Mouse (Mus musculus): Measurements from ENCODE around the gene Cdh4. TPM values are rescaled to one million over a fixed set of nuclear protein-coding genes. Genes with fewer than 3 reads are reported as not detected.

Cdh4 gene
- total RNA-seq, 2 experiments from 2014 or later = 20.7 to 20.9 TPM

DNA sequence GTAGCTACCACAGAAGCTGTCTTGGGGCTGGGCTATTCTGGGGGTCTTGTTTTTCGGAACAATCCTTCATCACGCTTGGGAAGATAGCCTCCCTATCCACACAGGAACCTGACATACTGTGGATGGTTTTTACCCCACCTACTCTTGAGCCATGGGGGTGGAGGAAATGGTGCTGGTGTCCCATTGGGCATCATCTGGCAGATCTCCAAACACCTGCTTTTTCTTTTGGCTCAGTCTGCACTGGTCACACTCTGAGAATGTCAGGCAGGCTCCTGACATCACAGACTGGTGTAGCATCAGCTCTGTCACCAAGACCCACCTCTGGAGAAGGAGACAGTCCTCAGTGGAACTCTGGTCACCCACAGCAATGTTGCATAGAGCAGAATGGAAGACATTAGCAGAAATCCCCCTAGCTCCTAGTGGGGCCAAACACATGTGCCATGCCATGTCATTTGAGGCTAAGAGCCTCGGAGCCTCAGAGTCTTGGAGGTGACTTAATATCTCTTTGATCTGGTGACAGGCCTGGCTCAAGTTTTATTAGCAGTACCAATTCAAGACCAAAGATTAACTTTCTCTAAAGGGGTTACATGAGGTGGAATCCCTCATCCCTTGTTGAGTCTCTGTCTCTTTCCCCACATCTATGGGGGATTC lies 95.7 kb downstream of the Cdh4 start:
- no peak for DNase-seq (ENCODE audit: low spot score in 2 of 2)

- no peak for DNase-seq (ENCODE audit: low spot score in 2 of 2)
Observed at GRCm38 (mm10) chr2:179538535-179538934, 96.3 kb downstream of the Cdh4 start.

GRCm38 (mm10) chr2:179539532-179540245 lies 97.5 kb downstream of the Cdh4 start:
- DNase-seq (ENCODE audit: low spot score in 2 of 2) = no peak

GRCm38 (mm10) chr2:179541096-179541495 lies 98.9 kb downstream of the Cdh4 start:
- DNase-seq (ENCODE audit: low spot score in 2 of 2) = no peak

DNA sequence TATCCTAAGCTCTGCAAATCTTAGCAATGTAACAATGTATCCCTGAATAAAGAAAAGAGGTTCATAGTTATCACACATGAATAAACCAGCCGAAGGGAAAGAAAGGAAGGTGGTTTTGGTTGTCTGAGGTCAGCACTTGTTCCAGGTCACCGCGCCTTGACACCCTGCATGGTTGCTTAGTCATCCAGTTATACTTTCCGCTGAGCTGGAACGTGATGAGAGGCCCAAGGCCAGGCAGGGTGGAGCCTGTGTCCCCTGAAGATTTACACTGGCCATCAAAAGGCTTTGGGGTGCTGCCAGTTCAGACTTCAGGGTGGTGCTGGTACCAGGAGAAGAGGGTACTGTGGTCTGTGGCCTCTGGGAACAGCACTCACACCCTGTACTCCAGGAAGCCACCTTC lies 105.4 kb downstream of the Cdh4 start:
- no peak for DNase-seq (ENCODE audit: low spot score in 2 of 2)

- no peak for DNase-seq (ENCODE audit: low spot score in 2 of 2)
Observed at GRCm38 (mm10) chr2:179555928-179556327, 113.7 kb downstream of the Cdh4 start.

DNA sequence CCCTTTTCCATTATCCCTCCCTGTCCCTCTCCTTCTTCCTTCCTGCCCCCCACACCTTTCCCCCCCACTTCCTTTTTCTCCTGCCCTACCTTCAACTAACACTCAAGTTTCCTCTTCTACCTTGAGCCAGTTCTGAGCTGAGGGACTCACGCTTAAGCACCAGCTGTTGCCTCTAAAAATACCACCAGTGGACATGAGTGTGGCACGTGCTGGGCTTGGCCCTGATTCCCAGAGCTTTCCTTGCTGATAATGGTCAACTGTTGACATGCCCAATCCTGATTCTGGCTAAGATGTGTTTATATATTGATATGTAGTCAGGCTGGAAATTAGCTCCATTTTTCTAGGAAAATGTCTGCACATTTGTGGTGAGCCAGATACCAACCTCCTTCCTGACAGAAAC lies 120.1 kb downstream of the Cdh4 start:
- no peak for DNase-seq (ENCODE audit: low spot score in 2 of 2)

GRCm38 (mm10) chr2:179565611-179566010 lies 123.4 kb downstream of the Cdh4 start:
- DNase-seq (ENCODE audit: low spot score in 2 of 2) = no peak

- DNase-seq (ENCODE audit: low spot score in 2 of 2) = no peak
Observed at GRCm38 (mm10) chr2:179567886-179568285, 125.7 kb downstream of the Cdh4 start.

- DNase-seq (ENCODE audit: low spot score in 2 of 2) = no peak
Observed at GRCm38 (mm10) chr2:179569171-179569570, 126.9 kb downstream of the Cdh4 start.

- no peak for DNase-seq (ENCODE audit: low spot score in 2 of 2)
Observed at GRCm38 (mm10) chr2:179571175-179571769, 129.0 kb downstream of the Cdh4 start.

DNA sequence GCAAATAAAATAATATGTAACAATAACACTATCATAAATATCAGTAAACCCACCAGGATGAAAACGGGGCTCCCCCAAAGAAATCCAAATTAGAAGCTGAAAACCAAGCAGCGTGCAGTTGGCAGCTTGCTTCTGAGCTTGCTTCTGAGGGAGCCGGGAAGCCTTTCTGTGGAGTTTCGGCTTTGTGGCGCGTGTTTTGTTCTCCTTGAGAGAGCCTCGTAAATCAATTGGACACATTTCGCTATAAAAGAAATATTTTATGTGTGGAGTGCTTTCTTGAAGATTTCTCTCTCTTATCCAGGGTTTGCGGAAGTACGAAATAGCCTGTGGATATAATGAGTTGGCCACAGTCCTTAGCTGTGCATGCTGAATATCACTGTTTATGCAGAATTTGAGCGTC lies 131.1 kb downstream of the Cdh4 start:
- DNase-seq (ENCODE audit: low spot score in 2 of 2) = no peak

DNA sequence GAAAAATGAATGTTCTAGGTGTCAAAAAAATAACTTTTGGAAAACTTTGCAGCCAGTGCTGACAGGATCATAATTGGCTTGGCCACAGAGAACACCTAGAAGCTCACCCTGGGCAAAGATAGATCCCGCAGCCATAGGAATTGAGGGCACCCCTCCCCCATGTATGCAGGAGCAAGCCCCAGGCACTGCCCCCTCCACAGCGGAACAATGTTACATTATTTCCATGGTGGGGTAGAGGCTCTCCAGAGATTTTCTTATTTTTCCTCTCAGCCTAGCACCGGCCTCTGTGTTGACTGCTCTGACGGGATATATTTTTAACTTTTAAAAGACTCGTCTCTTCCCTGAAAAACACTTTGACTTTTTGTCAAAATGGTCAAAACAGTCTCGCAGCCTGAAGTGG lies 131.6 kb downstream of the Cdh4 start:
- no peak for DNase-seq (ENCODE audit: low spot score in 2 of 2)

- no peak for DNase-seq (ENCODE audit: low spot score in 2 of 2)
Observed at GRCm38 (mm10) chr2:179575585-179575984, 133.4 kb downstream of the Cdh4 start.

- no peak for DNase-seq (ENCODE audit: low spot score in 2 of 2)
Observed at GRCm38 (mm10) chr2:179576221-179576620, 134.0 kb downstream of the Cdh4 start.

DNA sequence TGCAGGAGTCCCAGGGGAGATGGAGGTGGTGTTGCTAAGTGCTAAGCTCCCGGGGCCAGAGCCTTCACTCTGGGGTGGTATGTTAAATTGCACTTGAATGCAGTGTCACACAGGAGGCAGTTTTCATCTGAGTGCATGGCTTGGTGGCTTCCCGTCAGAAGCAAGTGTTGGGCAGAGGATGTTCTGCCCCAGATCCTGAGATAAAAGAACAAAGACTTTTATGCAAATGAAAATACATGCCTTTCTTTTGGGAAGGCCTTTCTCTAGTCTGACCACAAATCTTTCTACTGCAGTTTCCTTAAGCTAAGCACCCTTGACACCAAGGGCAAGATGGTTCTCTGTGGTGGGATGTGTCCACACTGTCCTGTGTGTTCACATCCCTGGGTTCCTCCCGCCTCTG lies 136.1 kb downstream of the Cdh4 start:
- DNase-seq (ENCODE audit: low spot score in 2 of 2) = no peak

GRCm38 (mm10) chr2:179578842-179579241 lies 136.6 kb downstream of the Cdh4 start:
- no peak for DNase-seq (ENCODE audit: low spot score in 2 of 2)

DNA sequence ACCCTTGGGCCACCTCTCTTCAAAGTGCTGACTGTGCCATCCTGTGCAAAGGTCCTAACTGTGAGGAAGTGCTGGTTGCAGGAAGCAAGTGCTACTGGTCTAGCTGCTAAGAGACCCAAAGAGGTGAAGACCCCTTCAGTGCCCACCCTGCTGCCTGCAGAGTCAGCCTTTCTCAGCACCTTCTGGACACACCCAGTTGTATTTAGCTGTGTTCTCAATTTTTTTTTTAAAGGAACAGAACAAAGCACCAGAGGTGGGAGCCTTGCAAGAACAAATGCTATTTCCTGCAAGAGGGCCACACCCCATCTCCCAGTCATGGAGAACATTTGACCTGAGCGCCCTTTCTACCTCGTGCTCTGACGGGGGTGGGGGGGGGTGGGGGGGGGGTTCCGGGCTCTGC lies 138.2 kb downstream of the Cdh4 start:
- DNase-seq (ENCODE audit: low spot score in 2 of 2) = no peak

GRCm38 (mm10) chr2:179581058-179581457 lies 138.8 kb downstream of the Cdh4 start:
- DNase-seq (ENCODE audit: low spot score in 2 of 2) = no peak

GRCm38 (mm10) chr2:179582966-179583365 lies 140.7 kb downstream of the Cdh4 start:
- DNase-seq (ENCODE audit: low spot score in 2 of 2) = no peak

DNA sequence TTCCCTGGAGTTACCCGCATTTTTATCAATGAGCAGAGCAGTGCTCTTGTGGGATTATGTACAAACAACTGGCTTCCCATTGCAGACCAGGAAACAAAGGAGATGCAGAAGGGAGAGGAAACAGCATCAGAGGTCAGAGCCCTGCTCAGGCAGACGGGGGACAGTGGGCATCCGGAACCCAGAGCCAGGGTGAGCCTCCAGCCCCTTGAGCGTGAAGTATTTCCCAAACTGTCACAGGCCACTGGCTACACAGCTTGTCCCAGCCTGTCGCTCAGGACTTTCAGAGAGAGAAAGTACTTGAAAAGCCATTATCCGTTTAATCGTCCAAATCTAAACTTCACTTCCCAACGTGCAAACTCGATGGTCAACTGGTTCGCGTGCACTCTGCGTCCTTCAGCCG lies 142.4 kb downstream of the Cdh4 start:
- DNase-seq (ENCODE audit: low spot score in 2 of 2) = no peak

DNA sequence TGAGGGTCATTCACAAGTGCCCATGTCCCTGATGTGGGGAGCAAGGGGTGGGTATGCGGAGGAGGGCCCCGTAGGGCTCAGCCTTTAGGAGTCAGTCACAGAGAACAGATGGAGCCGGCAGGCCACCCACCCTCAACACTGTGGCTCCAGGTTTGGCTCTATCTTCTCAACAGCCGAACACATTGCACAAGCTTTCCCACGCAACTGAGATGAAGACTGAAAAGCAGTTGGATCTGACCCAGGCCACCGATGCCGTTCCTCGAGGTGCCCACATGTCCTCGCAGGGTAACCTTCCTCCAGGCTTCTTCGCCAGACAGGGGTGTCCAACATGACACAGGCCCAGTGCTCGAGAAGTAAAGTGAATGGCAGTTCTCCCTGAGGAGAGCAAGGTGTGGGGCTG lies 144.2 kb downstream of the Cdh4 start:
- peak; percentile 38 to 64 for DNase-seq (ENCODE audit: low spot score in 2 of 2)

DNA sequence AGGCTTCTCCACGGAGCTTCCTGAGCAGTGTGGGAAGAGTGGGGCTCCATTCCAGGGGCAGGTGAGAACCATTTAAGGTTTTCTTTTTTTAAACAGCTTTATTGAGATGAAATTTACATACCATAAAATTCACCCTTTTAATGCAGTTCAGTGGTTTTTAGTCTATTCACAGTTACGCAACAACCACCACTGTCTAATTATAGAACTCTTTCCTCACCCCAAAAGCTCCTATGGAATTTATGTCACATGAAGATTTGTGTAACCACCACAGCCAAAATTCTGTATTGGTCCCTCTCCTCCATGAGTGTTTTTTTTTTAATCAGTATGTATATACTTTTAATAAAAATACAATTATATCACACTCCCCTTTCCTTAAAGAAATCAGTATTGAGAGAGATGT lies 144.8 kb downstream of the Cdh4 start:
- no peak for DNase-seq (ENCODE audit: low spot score in 2 of 2)
